Mouse (Mus musculus): ENCODE measurements around the gene Trappc12.

Trappc12 gene

GRCm38 (mm10) chr12:28690730-28691129, 59.5 kb downstream of the Trappc12 start:
- no peak for DNase-seq (ENCODE audit: low read depth in 1 of 2, low spot score in 2 of 2)

DNA sequence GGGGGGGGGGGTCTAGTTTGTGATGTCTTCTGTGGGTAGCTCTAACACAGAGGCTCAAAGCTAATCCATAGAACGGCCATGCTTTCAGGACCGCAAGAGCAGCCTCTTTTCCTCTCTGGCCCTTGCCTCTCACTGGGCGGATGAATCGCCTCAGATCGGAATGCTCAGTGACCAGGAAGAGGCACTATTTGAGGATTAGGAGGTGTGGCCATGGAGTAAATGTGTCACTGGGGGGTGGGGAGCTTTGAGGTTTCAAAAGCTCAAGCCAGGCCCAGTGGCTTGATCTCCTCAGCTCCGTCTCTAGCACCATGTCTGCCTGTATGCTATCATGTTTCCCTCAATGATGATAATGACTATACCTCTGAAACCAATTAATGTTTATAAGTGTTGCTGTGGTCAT, 61.3 kb downstream of the Trappc12 start:
- DNase-seq (ENCODE audit: low read depth in 1 of 2, low spot score in 2 of 2), result no peak

DNA sequence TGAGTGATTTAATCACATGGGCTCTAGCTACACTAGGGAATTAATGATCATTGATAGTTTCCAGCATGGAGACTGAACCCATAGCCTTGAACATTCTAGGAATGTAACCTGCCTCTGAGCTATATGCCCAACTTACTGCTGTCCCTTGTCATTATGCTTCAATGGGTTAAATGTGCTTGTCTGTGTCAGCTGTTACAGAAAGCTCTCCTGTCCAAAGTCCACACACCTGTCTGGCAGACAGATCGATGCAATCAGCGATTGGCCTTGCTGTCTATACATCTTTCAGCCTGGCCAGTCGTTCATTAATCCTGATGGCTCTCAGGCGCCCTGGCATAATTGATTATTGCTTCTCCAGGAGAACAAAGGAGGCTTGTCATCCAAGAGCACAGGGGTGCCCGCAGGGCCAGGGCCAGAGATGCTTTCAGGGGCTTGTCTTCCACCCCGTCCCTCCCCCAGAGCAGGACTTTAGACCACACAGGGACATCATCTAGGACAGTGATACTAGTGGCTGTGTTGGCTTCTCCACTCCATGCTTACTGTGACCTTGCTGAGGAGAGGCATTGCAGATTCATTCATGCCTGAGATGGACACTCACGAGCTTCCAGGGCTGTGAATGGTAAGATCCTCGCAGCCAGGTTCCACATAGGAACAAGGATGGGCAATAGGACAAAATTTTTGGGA, 63.9 kb downstream of the Trappc12 start:
- no peak for DNase-seq (ENCODE audit: low read depth in 1 of 2, low spot score in 2 of 2)

DNA sequence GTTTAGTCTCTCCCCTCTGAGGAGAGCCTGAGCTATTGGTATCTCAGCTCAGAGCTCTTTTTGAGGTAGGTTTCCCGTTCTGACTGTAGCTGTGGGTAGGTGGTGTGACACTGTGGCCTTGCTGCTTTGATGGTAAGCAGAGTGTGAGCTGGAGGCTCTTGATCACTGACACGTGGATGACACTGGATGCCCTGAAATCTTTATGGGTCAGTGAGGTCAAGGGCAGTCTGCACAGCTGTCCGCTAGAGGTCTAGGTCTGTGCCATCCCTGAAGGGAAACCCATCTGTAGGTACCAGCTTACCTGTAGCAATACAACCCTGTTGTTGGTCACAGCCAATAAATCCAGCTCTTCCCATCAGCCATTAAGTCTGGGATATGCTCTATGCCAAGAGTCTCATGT, 64.5 kb downstream of the Trappc12 start:
- no peak for DNase-seq (ENCODE audit: low read depth in 1 of 2, low spot score in 2 of 2)

DNA sequence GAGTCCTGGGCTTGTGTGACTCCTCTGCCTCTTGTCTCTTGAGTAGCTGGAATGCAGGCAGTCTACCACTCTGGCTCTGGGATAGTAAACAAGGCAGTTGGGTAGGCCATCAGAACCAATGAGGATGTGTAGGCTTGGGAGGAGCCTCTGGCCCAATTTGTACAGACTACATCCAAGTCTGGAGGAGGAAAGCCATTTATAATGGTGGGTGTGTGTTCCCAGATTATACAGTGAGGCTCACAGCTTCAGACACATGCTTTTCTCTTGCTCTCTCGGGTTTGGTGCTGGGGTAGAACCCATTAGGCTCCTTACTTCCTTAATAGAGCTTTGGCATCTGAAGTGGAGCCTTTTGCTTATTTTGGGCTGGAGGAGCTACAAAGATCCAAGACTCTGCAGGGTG, 65.6 kb downstream of the Trappc12 start:
- DNase-seq (ENCODE audit: low read depth in 1 of 2, low spot score in 2 of 2), result no peak

- no peak for DNase-seq (ENCODE audit: low read depth in 1 of 2, low spot score in 2 of 2)
Measured at GRCm38 (mm10) chr12:28675925-28676209, 74.4 kb downstream of the Trappc12 start.

DNA sequence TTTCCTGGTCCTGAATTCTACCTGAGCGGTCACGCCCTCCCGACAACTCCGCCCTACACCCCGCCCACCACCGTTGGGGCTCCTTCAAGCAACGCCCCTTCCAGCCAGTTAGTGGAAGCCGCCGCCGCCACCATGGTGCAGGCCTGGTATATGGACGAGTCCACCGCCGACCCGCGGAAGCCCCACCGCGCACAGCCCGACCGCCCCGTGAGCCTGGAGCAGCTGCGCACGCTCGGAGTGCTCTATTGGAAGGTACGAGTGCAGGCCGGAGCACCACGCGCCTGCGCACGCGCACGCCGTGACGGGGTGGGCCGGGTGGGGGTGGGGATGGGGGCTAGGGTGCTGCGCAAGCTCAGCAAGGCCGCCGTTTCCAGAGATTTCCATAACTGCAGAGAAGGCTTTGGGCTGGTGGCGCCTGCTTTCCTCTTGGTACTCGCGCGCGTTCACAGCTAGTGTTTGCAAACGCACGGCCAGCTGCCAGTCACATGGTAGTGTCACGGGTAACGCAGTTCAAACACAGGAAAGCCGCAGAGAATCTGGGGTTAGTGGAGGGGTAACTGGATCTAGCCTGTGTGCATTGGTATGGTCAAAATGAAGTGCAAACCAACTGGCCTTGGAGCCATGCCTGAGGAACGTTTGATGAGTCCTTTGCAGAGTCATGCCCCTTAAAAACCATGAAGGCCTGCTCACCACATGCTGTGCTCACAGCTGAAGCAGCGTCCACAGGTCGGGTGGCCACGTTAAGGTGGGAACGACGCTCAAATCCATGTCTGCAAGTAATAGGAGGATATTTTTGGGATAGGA, 74.9 kb downstream of the Trappc12 start, which contains the start of gene Adi1:
Gene Adi1, plus strand, starts transcription at position 111 of the 804 bp plus-strand sequence.
- DNase-seq (ENCODE audit: low read depth in 1 of 2, low spot score in 2 of 2), result peak in 1 of 2 experiments; percentile 40

DNA sequence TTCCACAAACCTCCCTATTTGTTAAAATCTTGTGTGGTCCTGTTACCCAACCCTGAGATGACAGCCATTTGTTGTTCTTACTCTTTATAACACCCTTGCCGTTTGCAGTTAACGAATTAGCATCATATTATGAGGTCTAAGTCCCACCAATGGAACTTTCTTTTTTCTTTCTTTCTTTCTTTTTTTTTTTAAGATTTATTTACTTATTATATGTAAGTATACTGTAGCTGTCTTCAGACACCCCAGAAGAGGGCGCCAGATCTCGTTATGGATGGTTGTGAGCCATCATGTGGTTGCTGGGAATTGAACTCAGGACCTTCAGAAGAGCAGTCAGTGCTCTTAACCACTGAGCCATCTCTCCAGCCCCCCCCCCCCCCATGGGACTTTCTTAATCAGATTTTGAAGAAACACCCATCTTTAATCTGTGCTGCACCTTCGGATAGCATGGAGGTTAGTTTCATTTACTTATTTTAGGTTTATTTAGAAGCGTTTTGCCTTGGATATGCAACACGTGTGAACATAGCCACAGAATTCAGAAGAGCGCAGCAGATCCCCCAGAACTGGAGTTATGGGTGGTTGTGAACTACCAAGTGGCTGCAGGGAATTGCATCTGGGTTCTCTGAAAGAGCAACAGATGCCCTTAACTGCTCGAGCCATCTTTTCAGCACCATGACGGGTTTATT, 76.1 kb downstream of the Trappc12 start:
- DNase-seq (ENCODE audit: low read depth in 1 of 2, low spot score in 2 of 2), result no peak

DNA sequence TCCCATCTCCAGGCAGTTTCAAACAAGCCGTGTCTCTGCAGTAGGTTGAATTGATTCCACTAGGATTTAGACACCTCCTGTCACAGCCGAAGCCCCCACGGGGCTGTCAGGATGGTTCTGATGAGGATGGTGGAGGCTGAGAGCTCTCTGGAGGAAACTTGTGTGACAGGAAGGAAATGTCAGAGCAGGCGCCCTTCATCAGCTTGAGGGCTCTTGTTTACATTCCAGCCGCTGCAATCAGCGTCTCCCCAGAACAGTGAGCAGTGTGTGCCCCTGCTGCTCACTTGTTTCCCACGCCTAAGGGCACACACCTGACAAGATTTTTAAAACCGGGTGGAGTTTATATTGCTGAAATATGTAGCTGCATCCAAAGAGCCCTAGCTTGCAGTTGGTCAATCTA, 83.0 kb downstream of the Trappc12 start:
- DNase-seq (ENCODE audit: low read depth in 1 of 2, low spot score in 2 of 2), result no peak

- no peak for DNase-seq (ENCODE audit: low read depth in 1 of 2, low spot score in 2 of 2)
Measured at GRCm38 (mm10) chr12:28666734-28667133, 83.5 kb downstream of the Trappc12 start.

DNA sequence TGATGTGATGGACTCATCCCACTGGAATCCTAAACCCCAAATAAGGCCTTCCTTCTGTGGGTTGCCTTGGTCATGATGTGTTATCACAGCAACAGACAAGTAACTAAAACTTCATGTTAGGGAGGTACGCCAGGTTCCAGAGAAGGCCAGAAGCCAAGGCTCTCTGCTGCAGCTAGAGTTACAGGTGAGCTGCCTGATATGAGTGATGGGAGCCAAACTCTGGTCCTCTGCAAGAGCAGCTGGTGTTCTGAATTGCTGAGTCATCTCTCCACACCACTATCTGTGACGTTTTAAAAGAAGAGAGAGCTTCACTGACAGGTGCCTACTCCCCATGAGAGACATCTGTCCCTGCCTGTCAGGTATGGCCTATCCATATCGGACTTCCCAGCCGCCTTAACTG, 87.6 kb downstream of the Trappc12 start:
- DNase-seq (ENCODE audit: low read depth in 1 of 2, low spot score in 2 of 2), result no peak

- DNase-seq (ENCODE audit: low read depth in 1 of 2, low spot score in 2 of 2), result peak; percentile 68 to 86
Measured at GRCm38 (mm10) chr12:28649141-28650110, 100.8 kb downstream of the Trappc12 start, which contains the start of gene Rnaseh1. TSS of gene Rnaseh1 (plus strand) at chr12:28649602.

Measured in monocyte, adult 2 months (primary cell).